In genomic region chr6:108566549-108566948, GRCm38 (mm10) we compare ENCODE assay signal across 18 mouse cellular contexts.
DNase-seq lines count a peak whose midpoint lies in the region; ATAC-seq lines count a peak whose summit lies in the region.
"Had no signal": no experiment of that assay in that cellular context is flagged by ENCODE, and none has a peak within 500 bp of the region (broad histone marks: within the 10 kb centered on the region; RNA-seq: fewer than 3 reads in every experiment).

No protein-coding gene starts in this region.

- ATAC-seq in megakaryocyte, adult 5-6 weeks (ENCODE audit: poor library complexity, severe bottlenecking), result peak; percentile 31
- ATAC-seq: activated CD4-positive, CD25-positive, alpha-beta regulatory T cell, adult 4 months; forebrain, embryonic 14.5 days; intestine, embryonic 15.5 days; Patski had no signal

- DNase-seq in 416B (ENCODE audit: low read depth), result peak; percentile 41
- peak; percentile 83 for DNase-seq in A20 (ENCODE audit: low read depth, low spot score)
- DNase-seq in MEL-GATA-1-ER (ENCODE audit: extremely low read depth, low read depth), result peak; percentile 33
- no peak for DNase-seq in right cerebral cortex, postnatal 14 days
- no peak for DNase-seq in frontal cortex, postnatal 25 days (ENCODE audit: low spot score in 2 of 2)
- DNase-seq in ovary, adult 18-20 months (ENCODE audit: low spot score), result no peak
- DNase-seq: adrenal gland, postnatal 14 days; cerebellum, adult 11-12 months; cerebellum, adult 9-10 months; embryo, embryonic 11 days; gastrocnemius, postnatal 10 days; heart, postnatal 10 days; kidney, adult 18-20 months had no signal

Comparison
In these comparisons a context has a peak if more than half of its experiments do, and no peak if none do; other contexts are left out.
1. DNase-seq: peak in 416B (single experiment), A20 (single experiment) and MEL-GATA-1-ER (single experiment); none in right cerebral cortex, postnatal 14 days (single experiment), frontal cortex, postnatal 25 days (0 of 2) and ovary, adult 18-20 months (single experiment).